Mouse (Mus musculus) hindlimb bud, embryonic 11.5 days (tissue): Measurements from ENCODE around the gene Ybx1.
A peak's percentile ranks its signal among the peaks of the same experiment; 100 is the strongest.
"Not testable (repeated sequence)": the region's sequence is repeated elsewhere in the genome, so short reads cannot be mapped to it uniquely, and the experiment has no call there.

Experiments
- DNase-seq: peaks from one replicate; pipeline ENCODE4 v3.0.0-alpha.2; 2012; ENCODE audit warnings: low read depth, low spot score; ENCODE audit errors: extremely low spot score

Ybx1 gene

GRCm38 (mm10) chr4:119294415-119295133 lies at the start of gene Ybx1:
Gene Ybx1 (minus strand): TSS chr4:119294604.
- DNase-seq = peak; percentile 93

DNA sequence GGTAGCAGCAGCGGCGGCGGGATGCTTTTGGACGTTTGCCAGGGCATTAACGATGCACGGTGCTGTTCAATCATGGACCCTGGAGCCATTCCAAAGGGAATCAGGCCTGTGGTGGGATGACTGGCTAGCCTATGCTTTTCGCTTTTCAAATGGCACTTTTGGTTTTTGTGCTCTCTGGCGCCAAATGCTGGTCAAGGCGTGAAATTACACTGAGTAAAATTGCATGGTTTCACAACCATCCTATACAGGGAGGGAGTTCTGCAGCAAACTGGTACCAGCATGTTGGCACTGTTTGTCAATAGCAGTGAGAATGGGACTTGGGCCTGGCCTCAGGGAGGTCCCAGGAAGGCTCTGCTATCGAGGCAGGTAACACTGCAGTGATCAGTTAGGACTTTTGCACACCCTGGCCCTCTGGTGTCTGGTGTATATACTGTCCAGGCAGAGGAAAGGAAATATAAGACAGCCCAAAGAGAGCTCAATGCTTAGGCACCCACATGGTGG lies 44.5 kb upstream of the Ybx1 start:
- DNase-seq = peak; percentile 22

GRCm38 (mm10) chr4:119338422-119338821 lies 44.0 kb upstream of the Ybx1 start:
- DNase-seq = no peak

- DNase-seq = no peak
Measured at GRCm38 (mm10) chr4:119333487-119333886, 39.1 kb upstream of the Ybx1 start.

GRCm38 (mm10) chr4:119320896-119321550 lies 26.6 kb upstream of the Ybx1 start:
- no peak for DNase-seq

- DNase-seq = peak; percentile 52
Measured at GRCm38 (mm10) chr4:119320131-119320830, 25.9 kb upstream of the Ybx1 start, which contains the start of gene Ppih. Gene Ppih (minus strand): TSS chr4:119320546.

DNA sequence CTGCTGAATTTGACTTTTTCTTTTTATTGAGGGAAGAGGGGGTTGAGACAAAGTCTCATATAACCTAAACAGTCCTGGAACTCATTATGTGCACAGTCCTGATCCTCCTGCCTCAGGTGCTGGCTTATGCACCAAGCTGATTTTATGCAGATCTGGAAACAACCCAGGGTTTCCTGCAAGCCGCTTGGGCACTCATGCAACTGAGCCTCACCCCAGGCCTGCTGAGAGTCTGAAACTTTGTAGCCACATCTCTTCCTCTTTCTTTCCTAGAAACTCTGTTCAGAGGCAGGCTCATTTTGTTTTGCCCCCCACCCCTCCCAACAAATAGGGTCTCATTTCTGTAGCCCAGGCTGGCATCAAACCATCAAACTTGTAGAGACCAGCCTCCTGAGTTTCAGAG lies 19.4 kb upstream of the Ybx1 start:
- DNase-seq = no peak

GRCm38 (mm10) chr4:119305418-119305817 lies 11.0 kb upstream of the Ybx1 start:
- no peak for DNase-seq

GRCm38 (mm10) chr4:119303291-119303690 lies 8.9 kb upstream of the Ybx1 start:
- DNase-seq = no peak

GRCm38 (mm10) chr4:119301777-119302176 lies 7.4 kb upstream of the Ybx1 start:
- DNase-seq = no peak

DNA sequence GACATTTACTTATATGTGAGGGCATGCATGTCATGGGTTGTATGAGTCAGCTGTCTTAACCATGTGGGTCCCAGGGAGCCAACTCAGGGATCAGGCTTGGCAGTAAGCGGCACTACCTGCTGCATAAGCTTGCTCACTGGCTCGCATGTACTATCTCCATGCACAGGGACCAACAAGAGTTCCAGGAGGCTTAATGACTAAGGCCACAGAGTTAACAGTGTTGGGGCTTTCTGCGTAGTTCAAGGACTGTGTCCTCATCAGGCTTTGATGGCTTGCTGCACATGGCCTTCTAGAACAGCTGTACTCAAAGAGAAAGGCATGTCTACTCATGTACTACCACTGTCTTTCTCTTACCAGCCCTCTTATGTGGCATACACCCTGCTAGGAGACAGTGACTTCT lies 6.4 kb upstream of the Ybx1 start:
- no peak for DNase-seq

DNA sequence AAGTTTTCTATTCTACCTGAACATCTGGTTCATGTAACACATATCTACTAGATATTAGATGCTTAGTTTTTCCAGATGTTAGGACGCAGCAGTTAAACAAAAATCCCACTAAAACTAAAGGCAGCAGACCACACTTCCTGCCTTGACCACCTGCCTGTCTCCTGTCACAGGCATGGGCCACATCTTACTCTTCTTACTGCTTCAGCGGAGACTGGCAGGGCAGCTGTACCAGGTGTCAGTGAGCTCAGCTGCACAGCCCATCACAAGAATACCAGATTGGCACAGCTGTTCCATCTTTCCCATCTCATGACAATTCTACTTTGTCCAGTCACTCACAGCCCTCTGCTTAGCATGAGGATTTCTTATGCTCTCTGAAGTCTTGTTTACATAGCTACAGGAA lies 3.0 kb upstream of the Ybx1 start:
- no peak for DNase-seq

DNA sequence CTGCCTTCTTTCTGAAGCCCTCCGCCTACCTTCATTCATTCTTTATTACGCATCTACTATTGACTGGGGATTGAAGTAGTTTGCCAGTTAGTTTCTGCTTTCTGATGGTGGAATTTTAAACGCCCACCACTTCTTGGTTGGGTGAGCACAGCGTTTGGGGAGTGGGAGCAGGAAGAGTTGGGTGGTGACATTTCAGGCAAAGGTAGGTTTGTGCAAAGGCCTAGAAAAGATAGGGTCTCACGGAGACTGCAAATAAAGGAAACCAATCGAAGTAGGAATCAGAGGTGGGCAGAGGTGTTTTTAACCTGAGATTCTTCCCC lies 690 bp upstream of the Ybx1 start:
- no peak for DNase-seq

GRCm38 (mm10) chr4:119293574-119294258 lies 688 bp downstream of the Ybx1 start:
- no peak for DNase-seq

DNA sequence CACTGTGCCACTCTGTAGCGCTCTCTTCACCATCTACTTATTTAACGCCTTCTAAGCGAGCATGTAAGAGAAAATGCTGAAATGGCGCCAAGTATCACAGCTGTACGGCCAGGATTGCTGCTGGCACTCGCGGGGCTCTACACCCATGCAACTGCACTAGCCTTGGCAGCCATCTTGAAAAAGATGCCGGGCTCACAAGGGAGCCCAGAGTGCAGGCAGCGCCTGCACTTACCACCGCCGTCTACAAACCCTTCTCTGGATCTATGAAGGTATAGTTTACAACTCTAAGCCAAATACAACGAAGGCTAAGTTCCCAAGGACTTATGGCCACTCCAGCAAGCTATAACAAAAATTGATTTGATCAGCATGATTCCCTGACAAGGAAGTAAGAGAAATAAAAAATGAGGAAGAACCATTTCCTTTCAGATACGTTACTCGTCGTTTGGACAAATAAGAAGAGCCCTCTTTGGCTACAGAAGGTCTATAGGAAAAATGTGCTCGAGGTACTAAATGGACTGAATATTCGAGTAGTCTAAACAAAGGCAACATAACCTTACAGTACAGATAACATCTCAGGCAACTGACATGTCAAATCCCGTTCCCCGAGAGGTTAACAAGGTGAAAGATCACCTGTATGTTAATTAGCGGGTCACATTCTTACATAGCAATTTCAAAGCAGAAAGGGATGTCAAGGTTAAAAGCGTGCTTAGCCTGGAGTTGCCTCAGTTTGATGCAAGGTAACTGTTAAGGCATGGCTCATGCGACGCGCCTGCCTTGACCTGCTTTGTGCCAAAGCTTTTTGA lies 1.4 kb downstream of the Ybx1 start:
- peak; percentile 26 for DNase-seq

GRCm38 (mm10) chr4:119291921-119292320 lies 2.5 kb downstream of the Ybx1 start:
- DNase-seq = no peak

GRCm38 (mm10) chr4:119285336-119285735 lies 9.1 kb downstream of the Ybx1 start:
- no peak for DNase-seq

DNA sequence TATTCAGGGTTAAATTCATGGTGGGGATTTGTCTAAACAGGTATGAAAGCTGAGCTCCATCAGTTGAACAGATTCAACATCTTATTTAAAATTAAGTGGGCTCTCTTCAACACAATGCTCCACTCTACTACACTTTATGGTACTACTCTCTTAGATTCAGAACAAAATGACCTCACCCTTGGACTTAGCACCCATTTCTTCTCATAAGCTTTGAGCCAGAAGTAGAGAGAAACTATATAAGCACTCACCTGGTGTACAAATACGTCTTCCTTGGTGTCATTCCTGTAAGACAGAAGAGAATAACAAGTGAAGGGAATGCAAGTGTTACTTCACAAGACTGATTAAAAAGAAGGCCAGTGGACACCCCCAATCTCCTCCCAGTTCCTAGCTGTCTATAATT lies 9.5 kb downstream of the Ybx1 start:
- DNase-seq = no peak

- not testable (repeated sequence) for DNase-seq
Measured at GRCm38 (mm10) chr4:119278784-119279183, 15.6 kb downstream of the Ybx1 start.

DNA sequence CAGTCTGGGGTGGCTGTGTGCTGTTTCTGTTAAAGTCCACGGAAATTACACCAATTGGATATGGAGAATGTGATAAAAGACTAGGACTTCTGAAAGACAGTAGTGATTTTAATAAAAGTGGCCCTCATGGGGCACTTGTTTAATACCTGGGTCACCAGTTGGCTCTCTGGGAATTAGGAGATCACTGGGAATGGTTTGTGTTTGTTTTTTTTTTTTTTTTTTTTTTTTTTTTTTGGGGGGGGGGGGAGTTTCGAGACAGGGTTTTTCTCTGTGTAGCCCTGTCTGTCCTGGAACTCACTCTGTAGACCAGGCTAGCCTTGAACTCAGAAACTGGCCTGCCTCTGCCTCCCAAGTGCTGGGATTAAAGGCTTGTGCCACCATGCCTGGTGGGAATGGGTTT lies 18.7 kb downstream of the Ybx1 start:
- DNase-seq = no peak

- DNase-seq = no peak
Measured at GRCm38 (mm10) chr4:119275226-119275625, 19.2 kb downstream of the Ybx1 start.
